Mouse (Mus musculus): ENCODE data around the gene Haus4. TPM values are rescaled to one million over a fixed set of nuclear protein-coding genes. Genes with fewer than 3 reads are reported as not detected.

Gene Haus4
- polyA plus RNA-seq, 1 experiment from 2014 or later, result 53.1 TPM

- 39% methylated on average over 7 of the region's 7 CpGs for WGBS
- H3K27ac ChIP-seq, result no peak overlapping the region
- no peak for ATAC-seq (ENCODE audit: insufficient number of reproducible peaks, insufficient read depth, low FRiP score, low TSS enrichment, low read depth)
- peaks cover 32% of the 10 kb centered on the region for H3K36me3 ChIP-seq
- H3K4me2 ChIP-seq, result no peak overlapping the region
- no peak overlapping the region for H3K9ac ChIP-seq
- no peaks in the 10 kb centered on the region for H3K9me3 ChIP-seq
- no peak overlapping the region for H3K4me3 ChIP-seq
- peaks cover under 1% of the 10 kb centered on the region for H3K4me1 ChIP-seq
- H3K27me3 ChIP-seq, result no peaks in the 10 kb centered on the region
Measured at GRCm38 (mm10) chr14:54583681-54584338, 29.4 kb upstream of the Haus4 start.

- Histone ChIP-seq H3K4me2 (no peak overlapping the region), H3K4me3 (no peak overlapping the region), H3K27me3 (no peaks in the 10 kb centered on the region), H3K9me3 (no peaks in the 10 kb centered on the region), H3K27ac (no peak overlapping the region), H3K9ac (no peak overlapping the region), H3K4me1 (peaks cover 7% of the 10 kb centered on the region), H3K36me3 (peaks cover 32% of the 10 kb centered on the region)
- WGBS, result 88% methylated on average over 9 of the region's 9 CpGs
- no peak for ATAC-seq (ENCODE audit: insufficient number of reproducible peaks, insufficient read depth, low FRiP score, low TSS enrichment, low read depth)
Measured at GRCm38 (mm10) chr14:54582536-54582935, 28.1 kb upstream of the Haus4 start.

- Histone ChIP-seq H3K36me3 (peaks cover 19% of the 10 kb centered on the region), H3K4me2 (no peak overlapping the region), H3K9ac (no peak overlapping the region), H3K27ac (no peak overlapping the region), H3K9me3 (no peaks in the 10 kb centered on the region), H3K4me1 (peaks cover 10% of the 10 kb centered on the region), H3K4me3 (no peak overlapping the region), H3K27me3 (no peaks in the 10 kb centered on the region)
- ATAC-seq (ENCODE audit: insufficient number of reproducible peaks, insufficient read depth, low FRiP score, low TSS enrichment, low read depth), result no peak
- WGBS, result 71% methylated on average over 7 of the region's 7 CpGs
Measured at GRCm38 (mm10) chr14:54579638-54580037, 25.2 kb upstream of the Haus4 start.

GRCm38 (mm10) chr14:54578063-54578462 lies 23.6 kb upstream of the Haus4 start:
- ATAC-seq (ENCODE audit: insufficient number of reproducible peaks, insufficient read depth, low FRiP score, low TSS enrichment, low read depth), result no peak
- under 1% methylated on average over 10 of the region's 10 CpGs for WGBS
- peak overlapping the region; percentile 85 for H3K4me2 ChIP-seq

GRCm38 (mm10) chr14:54577089-54577982 lies 22.9 kb upstream of the Haus4 start, which contains the start of gene Ajuba:
TSS of gene Ajuba (minus strand) at chr14:54577558.
- peak within 1 kb of the TSS; percentile 96 for H3K27ac ChIP-seq
- no peaks in the 10 kb centered on the region for H3K27me3 ChIP-seq
- peak within 1 kb of the TSS; percentile 85 for H3K4me2 ChIP-seq
- H3K9ac ChIP-seq, result peak within 1 kb of the TSS; percentile 100
- peak within 1 kb of the TSS; percentile 93 for H3K4me3 ChIP-seq
- H3K9me3 ChIP-seq, result no peaks in the 10 kb centered on the region
- WGBS, result under 1% methylated on average over 66 of the region's 66 CpGs
- H3K4me1 ChIP-seq, result peaks cover 33% of the 10 kb centered on the region
- H3K36me3 ChIP-seq, result peaks cover 13% of the 10 kb centered on the region
- peak; percentile 74 for ATAC-seq (ENCODE audit: insufficient number of reproducible peaks, insufficient read depth, low FRiP score, low TSS enrichment, low read depth)

More at GRCm38 (mm10) chr14:54578063-54578462, 23.6 kb upstream of the Haus4 start:
- Histone ChIP-seq H3K27me3 (no peaks in the 10 kb centered on the region), H3K36me3 (peaks cover 17% of the 10 kb centered on the region), H3K4me3 (peak overlapping the region; percentile 93), H3K9ac (peak overlapping the region; percentile 100), H3K4me1 (peaks cover 26% of the 10 kb centered on the region), H3K27ac (peak overlapping the region; percentile 96), H3K9me3 (no peaks in the 10 kb centered on the region)

- under 1% methylated on average over 84 of the region's 84 CpGs for WGBS
- ATAC-seq (ENCODE audit: insufficient number of reproducible peaks, insufficient read depth, low FRiP score, low TSS enrichment, low read depth), result no peak
- no peaks in the 10 kb centered on the region for H3K9me3 ChIP-seq
- H3K4me3 ChIP-seq, result peak overlapping the region; percentile 93
- no peaks in the 10 kb centered on the region for H3K27me3 ChIP-seq
- H3K36me3 ChIP-seq, result peaks cover 20% of the 10 kb centered on the region
- peak overlapping the region; percentile 96 for H3K27ac ChIP-seq
- peaks cover 40% of the 10 kb centered on the region for H3K4me1 ChIP-seq
- H3K9ac ChIP-seq, result peak overlapping the region; percentile 100
- peak overlapping the region; percentile 85 for H3K4me2 ChIP-seq
Measured at GRCm38 (mm10) chr14:54576241-54577088, 22.0 kb upstream of the Haus4 start.

GRCm38 (mm10) chr14:54575631-54576030 lies 21.2 kb upstream of the Haus4 start:
- peak overlapping the region; percentile 96 for H3K27ac ChIP-seq
- no peaks in the 10 kb centered on the region for H3K27me3 ChIP-seq
- 0 out of 2 replicates have a peak, but pooled peaks have one; percentile 22 for ATAC-seq (ENCODE audit: insufficient number of reproducible peaks, insufficient read depth, low FRiP score, low TSS enrichment, low read depth)
- peak overlapping the region; percentile 93 for H3K4me3 ChIP-seq
- peak overlapping the region; percentile 85 for H3K4me2 ChIP-seq
- no peaks in the 10 kb centered on the region for H3K9me3 ChIP-seq
- under 1% methylated on average over 39 of the region's 39 CpGs for WGBS
- peaks cover 28% of the 10 kb centered on the region for H3K36me3 ChIP-seq
- H3K9ac ChIP-seq, result peak overlapping the region; percentile 100
- peaks cover 40% of the 10 kb centered on the region for H3K4me1 ChIP-seq

- Histone ChIP-seq H3K36me3 (peaks cover 33% of the 10 kb centered on the region), H3K4me3 (peak overlapping the region; percentile 93), H3K9ac (peak overlapping the region; percentile 100), H3K27me3 (no peaks in the 10 kb centered on the region), H3K4me1 (peaks cover 40% of the 10 kb centered on the region), H3K27ac (peak overlapping the region; percentile 96), H3K9me3 (no peaks in the 10 kb centered on the region), H3K4me2 (peak overlapping the region; percentile 85)
- no peak for ATAC-seq (ENCODE audit: insufficient number of reproducible peaks, insufficient read depth, low FRiP score, low TSS enrichment, low read depth)
- 2% methylated on average over 8 of the region's 8 CpGs for WGBS
Measured at GRCm38 (mm10) chr14:54575031-54575430, 20.6 kb upstream of the Haus4 start.

GRCm38 (mm10) chr14:54574253-54574652 lies 19.8 kb upstream of the Haus4 start:
- H3K27ac ChIP-seq, result peak overlapping the region; percentile 96
- H3K27me3 ChIP-seq, result no peaks in the 10 kb centered on the region
- H3K4me3 ChIP-seq, result peak overlapping the region; percentile 93
- 1% methylated on average over 4 of the region's 4 CpGs for WGBS
- peak overlapping the region; percentile 85 for H3K4me2 ChIP-seq
- H3K9me3 ChIP-seq, result no peaks in the 10 kb centered on the region
- H3K4me1 ChIP-seq, result peaks cover 47% of the 10 kb centered on the region
- peaks cover 41% of the 10 kb centered on the region for H3K36me3 ChIP-seq
- peak; percentile 49 for ATAC-seq (ENCODE audit: insufficient number of reproducible peaks, insufficient read depth, low FRiP score, low TSS enrichment, low read depth)
- peak overlapping the region; percentile 100 for H3K9ac ChIP-seq

- peaks cover 40% of the 10 kb centered on the region for H3K4me1 ChIP-seq
- ATAC-seq (ENCODE audit: insufficient number of reproducible peaks, insufficient read depth, low FRiP score, low TSS enrichment, low read depth), result no peak
- peaks cover 53% of the 10 kb centered on the region for H3K36me3 ChIP-seq
- H3K27ac ChIP-seq, result peak overlapping the region; percentile 96
- H3K4me3 ChIP-seq, result peak overlapping the region; percentile 93
- peak overlapping the region; percentile 100 for H3K9ac ChIP-seq
- WGBS, result 11% methylated on average over 14 of the region's 14 CpGs
- H3K4me2 ChIP-seq, result peak overlapping the region; percentile 85
- no peaks in the 10 kb centered on the region for H3K9me3 ChIP-seq
- H3K27me3 ChIP-seq, result no peaks in the 10 kb centered on the region
Measured at GRCm38 (mm10) chr14:54572790-54573736, 18.6 kb upstream of the Haus4 start.

Data from embryonic facial prominence, embryonic 13.5 days (tissue).